Mouse (Mus musculus) CH12.LX (cell line): Measurements from ENCODE around the gene Arfgap3. TPM values are rescaled to one million over a fixed set of nuclear protein-coding genes. Genes with fewer than 3 reads are reported as not detected.

Experiments
- DNase-seq: peaks from one replicate; pipeline ENCODE4 v3.0.0-alpha.2; 2013; ENCODE audit errors: extremely low read depth
- H3K27ac ChIP-seq: 2 replicates; pipeline ENCODE4 v1.5.1; 2012; ENCODE audit warnings: low read depth, mild to moderate bottlenecking, control low read depth, moderate library complexity; ENCODE audit not compliant: insufficient read depth
- H3K27me3 ChIP-seq: replicated peaks from 2 replicates; pipeline ENCODE3; 2012; ENCODE audit warnings: inconsistent platforms
- H3K36me3 ChIP-seq, 2 experiments: replicated peaks in 1 of 2; 2 replicates each; pipeline versions ENCODE3 to v1.6.1; 2012; ENCODE audit warnings: inconsistent platforms in 1 of 2, low read length in 1 of 2, mild to moderate bottlenecking in 1 of 2, mixed read lengths in 1 of 2, moderate library complexity in 1 of 2; ENCODE audit not compliant: control insufficient read depth in 1 of 2, insufficient read depth in 1 of 2
- H3K4me1 ChIP-seq, 2 experiments: 2 replicates each; pipeline ENCODE4 v1.6.1; 2012; ENCODE audit warnings: inconsistent platforms in 1 of 2, moderate library complexity in 1 of 2; ENCODE audit not compliant: insufficient read depth in 2 of 2, control insufficient read depth in 1 of 2
- H3K4me2 ChIP-seq: 2 replicates; pipeline ENCODE4 v1.6.1; 2012; ENCODE audit warnings: low read depth, mild to moderate bottlenecking, control low read depth; ENCODE audit not compliant: poor library complexity, insufficient read depth, severe bottlenecking
- H3K4me3 ChIP-seq, 3 experiments: fragments of 150-350 bp in 1 of 3; sonication (generic) in 1 of 3; replicated peaks in 1 of 3; 2 replicates each; pipeline versions ENCODE3 to v1.5.1; 2011 to 2012; ENCODE audit warnings: low read depth in 2 of 3, low read length in 2 of 3, mild to moderate bottlenecking in 2 of 3, moderate library complexity in 2 of 3, control low read depth in 1 of 3, improper control_type of control experiment in 1 of 3, inconsistent platforms in 1 of 3, mixed read lengths in 1 of 3; ENCODE audit not compliant: poor library complexity in 1 of 3
- H3K79me2 ChIP-seq: replicated peaks from 2 replicates; pipeline ENCODE4 v1.6.1; 2012; ENCODE audit warnings: mild to moderate bottlenecking, moderate library complexity; ENCODE audit not compliant: control insufficient read depth, poor library complexity, insufficient read depth, severe bottlenecking; ENCODE audit errors: extremely low read depth
- H3K9ac ChIP-seq: 2 replicates; pipeline ENCODE4 v1.6.1; 2012; ENCODE audit warnings: low read depth, mild to moderate bottlenecking, control low read depth, moderate library complexity; ENCODE audit not compliant: insufficient read depth
- H3K9me3 ChIP-seq: replicated peaks from 2 replicates; pipeline ENCODE3; 2012; ENCODE audit warnings: low read length, inconsistent platforms, mixed read lengths
- CHD1 ChIP-seq: IDR thresholded peaks from 2 replicates; pipeline ENCODE4 v1.6.1; 2012; ENCODE audit warnings: low read depth, low read length, improper control_type of control experiment, inconsistent platforms
- CHD2 ChIP-seq: IDR thresholded peaks from 2 replicates; pipeline ENCODE4 v1.6.1; 2011; ENCODE audit warnings: low read length, improper control_type of control experiment
- ELF1 ChIP-seq: IDR thresholded peaks from 2 replicates; pipeline ENCODE4 v1.6.1; 2014; ENCODE audit warnings: low read depth, mild to moderate bottlenecking, inconsistent platforms, low read length, improper control_type of control experiment
- EP300 ChIP-seq: IDR thresholded peaks from 2 replicates; pipeline ENCODE4 v1.6.1; 2011; ENCODE audit warnings: low read length, improper control_type of control experiment
- HCFC1 ChIP-seq: IDR thresholded peaks from 2 replicates; pipeline ENCODE4 v1.6.1; 2012; ENCODE audit warnings: low read depth, mild to moderate bottlenecking, inconsistent platforms, low read length, improper control_type of control experiment
- JUN ChIP-seq: IDR thresholded peaks from 2 replicates; pipeline ENCODE4 v1.6.1; 2011; ENCODE audit warnings: low read depth, mild to moderate bottlenecking, low read length, improper control_type of control experiment, moderate library complexity; ENCODE audit not compliant: insufficient read depth
- MAX ChIP-seq: IDR thresholded peaks from 2 replicates; pipeline ENCODE4 v1.6.1; 2011; ENCODE audit warnings: low read length, improper control_type of control experiment
- MAZ ChIP-seq: IDR thresholded peaks from 2 replicates; pipeline ENCODE4 v1.6.1; 2012; ENCODE audit warnings: low read depth, mild to moderate bottlenecking, inconsistent platforms, low read length, improper control_type of control experiment, moderate library complexity
- MEF2A ChIP-seq: IDR thresholded peaks from 2 replicates; pipeline ENCODE4 v1.6.1; 2014; ENCODE audit warnings: low read depth, mild to moderate bottlenecking, inconsistent platforms, low read length, improper control_type of control experiment, borderline replicate concordance
- MXI1 ChIP-seq: IDR thresholded peaks from 2 replicates; pipeline ENCODE4 v1.6.1; 2011; ENCODE audit warnings: mild to moderate bottlenecking, low read depth, low read length, improper control_type of control experiment
- MYC ChIP-seq: IDR thresholded peaks from 2 replicates; pipeline ENCODE4 v1.6.1; 2011; ENCODE audit warnings: low read depth, mild to moderate bottlenecking, improper control_type of control experiment, low read length
- NELFE ChIP-seq: IDR thresholded peaks from 2 replicates; pipeline ENCODE4 v1.6.1; 2011; ENCODE audit warnings: low read depth, low read length, improper control_type of control experiment
- POLR2A ChIP-seq: IDR thresholded peaks from 2 replicates; pipeline ENCODE4 v1.6.1; 2011; ENCODE audit warnings: low read depth, mild to moderate bottlenecking, improper control_type of control experiment, low read length
- POLR2AphosphoS2 ChIP-seq: IDR thresholded peaks from 2 replicates; pipeline ENCODE4 v1.6.1; 2011; ENCODE audit warnings: low read depth, low read length, improper control_type of control experiment
- RCOR1 ChIP-seq: conservative IDR thresholded peaks from 2 replicates; pipeline ENCODE4 v1.6.1; 2012; ENCODE audit warnings: low read depth, mild to moderate bottlenecking, inconsistent platforms, low read length, improper control_type of control experiment
- SMC3 ChIP-seq: IDR thresholded peaks from 2 replicates; pipeline ENCODE4 v1.6.1; 2011; ENCODE audit warnings: low read depth, low read length, improper control_type of control experiment
- ZC3H11A ChIP-seq: IDR thresholded peaks from 2 replicates; pipeline ENCODE4 v1.6.1; 2012; ENCODE audit warnings: low read depth, mild to moderate bottlenecking, inconsistent platforms, low read length, improper control_type of control experiment
- ZKSCAN1 ChIP-seq: IDR thresholded peaks from 2 replicates; pipeline ENCODE4 v1.6.1; 2012; ENCODE audit warnings: low read depth, inconsistent platforms, low read length, improper control_type of control experiment, borderline replicate concordance
- ZMIZ1 ChIP-seq: IDR thresholded peaks from 2 replicates; pipeline ENCODE4 v1.6.1; 2012; ENCODE audit warnings: low read depth, mild to moderate bottlenecking, inconsistent platforms, low read length, improper control_type of control experiment
- ZNF384 ChIP-seq: IDR thresholded peaks from 2 replicates; pipeline ENCODE4 v1.6.1; 2012; ENCODE audit warnings: low read depth, low read length, improper control_type of control experiment, inconsistent platforms
- dilution Hi-C: fragments of 300-500 bp; cut with MboI; formaldehyde crosslinking; loops from 2 replicates; pipeline ENCODE4 v1.14.3; 2020; ENCODE audit warnings: low sequenced_read_pairs; ENCODE audit not compliant: extremely low pct_unique_long_range_greater_than_20kb, extremely low pct_ligation_motif_present
- in situ Hi-C: fragments of 300-500 bp; cut with MboI; formaldehyde crosslinking; loops from 3 replicates; pipeline ENCODE4 v1.14.3; 2019; ENCODE audit warnings: low sequenced_read_pairs, low pct_ligation_motif_present, low pct_unique_long_range_greater_than_20kb, mixed read lengths
- polyA plus RNA-seq: library from polyadenylated mRNA; unstranded; fragments of >175 nt; gene quantifications from 2 replicates; pipeline ENCODE4 v1.2.1, GENCODE M21; 2012; ENCODE audit warnings: low read depth; ENCODE audit not compliant: insufficient read length
- total RNA-seq, 2 experiments: library from RNA; depleted of rRNA; stranded (reverse); fragments of 300-350 nt in 1 of 2; fragments of >200 nt in 1 of 2; gene quantifications; 2 replicates each; pipeline ENCODE4 v1.2.3; 2012 to 2014

Gene Arfgap3
- total and polyA plus RNA-seq, 3 experiments: 11.0 to 21.7 (median 20.3) TPM

GRCm38 (mm10) chr15:83349225-83349953 lies 658 bp downstream of the Arfgap3 start:
- H3K4me3 ChIP-seq: peak overlapping the region; percentile 68 to 78 (median 72)
- no peaks in the 10 kb centered on the region for H3K9me3 ChIP-seq
- H3K36me3 ChIP-seq: peaks cover 0 to 16% of the 10 kb centered on the region in 2 experiments
- H3K9ac ChIP-seq: peak overlapping the region; percentile 53
- H3K27ac ChIP-seq: no peak overlapping the region
- no peak for TF ChIP-seq CHD2
- TF ChIP-seq MAX: no peak
- TF ChIP-seq NELFE: no peak
- no peak for TF ChIP-seq POLR2A
- TF ChIP-seq CHD1: no peak
- TF ChIP-seq ZMIZ1: no peak
- TF ChIP-seq MAZ: no peak
- TF ChIP-seq ZKSCAN1: no peak
- TF ChIP-seq POLR2AphosphoS2: no peak
- no peak for TF ChIP-seq ZNF384
- no peak for TF ChIP-seq SMC3
- no peaks in the 10 kb centered on the region for H3K79me2 ChIP-seq
- peaks cover 3 to 15% of the 10 kb centered on the region in 2 experiments for H3K4me1 ChIP-seq
- H3K4me2 ChIP-seq: peak overlapping the region; percentile 52
- in situ Hi-C loops (no loop called here), dilution Hi-C loops (no loop called here)
- peak; percentile 12 for DNase-seq
- H3K27me3 ChIP-seq: peaks cover 3% of the 10 kb centered on the region

GRCm38 (mm10) chr15:83348747-83349146 lies 1.3 kb downstream of the Arfgap3 start:
- Histone ChIP-seq H3K27me3 (peaks cover 3% of the 10 kb centered on the region), H3K4me2 (peak overlapping the region; percentile 52; the same call in 1 of the 2 replicates), H3K27ac (no peak overlapping the region), H3K4me3 (no peak overlapping the region), H3K4me1 (peaks cover 3 to 15% of the 10 kb centered on the region in 2 experiments), H3K36me3 (peaks cover 0 to 19% of the 10 kb centered on the region in 2 experiments), H3K9ac (peak overlapping the region; percentile 53; the same call in 1 of the 2 replicates), H3K9me3 (no peaks in the 10 kb centered on the region), H3K79me2 (no peaks in the 10 kb centered on the region)
- dilution Hi-C loops (no loop called here), in situ Hi-C loops (no loop called here)
- TF ChIP-seq ELF1 (no peak), MEF2A (no peak), SMC3 (no peak), JUN (no peak), MYC (no peak), HCFC1 (no peak), MAZ (no peak), RCOR1 (no peak), ZC3H11A (no peak), CHD2 (no peak), ZKSCAN1 (no peak), MXI1 (no peak), EP300 (no peak)
- no peak for DNase-seq
